In genomic region chr4:148885401-148885800, GRCm38 (mm10) we compare ENCODE assay signal across 11 mouse cellular contexts.
A peak's percentile ranks its signal among the peaks of the same experiment; 100 is the strongest.
DNase-seq lines count a peak whose midpoint lies in the region; ATAC-seq and TF ChIP-seq lines count a peak whose summit lies in the region.
"Had no signal": no experiment of that assay in that cellular context is flagged by ENCODE, and none has a peak within 500 bp of the region (broad histone marks: within the 10 kb centered on the region; RNA-seq: fewer than 3 reads in every experiment).

No protein-coding gene starts in this region.

- peaks cover 78% of the 10 kb centered on the region for H3K27me3 ChIP-seq in neural tube, embryonic 12.5 days (replicated peaks)
- peaks cover 64% of the 10 kb centered on the region for H3K27me3 ChIP-seq in neural tube, embryonic 15.5 days (replicated peaks)
- H3K27me3 ChIP-seq in midbrain, embryonic 10.5 days (ENCODE audit: low read depth, poor library complexity, severe bottlenecking), result peaks cover 95% of the 10 kb centered on the region
- no peaks in the 10 kb centered on the region for H3K27me3 ChIP-seq in stomach, postnatal 0 days (ENCODE audit: control insufficient read depth, insufficient read depth, low read length)

- peak overlapping the region; percentile 31 for H3K4me2 ChIP-seq in neural tube, embryonic 12.5 days (replicated peaks)
- H3K4me2 ChIP-seq in neural tube, embryonic 15.5 days, result no peak overlapping the region
- no peak overlapping the region for H3K4me2 ChIP-seq in stomach, postnatal 0 days (replicated peaks; ENCODE audit: low read depth)

- no peak for TF ChIP-seq EP300 in stomach, postnatal 0 days (optimal IDR thresholded peaks at IDR 0.05)

- peak overlapping the region; percentile 17; the same call in 1 of the 2 replicates for H3K27ac ChIP-seq in neural tube, embryonic 12.5 days
- no peak overlapping the region for H3K27ac ChIP-seq in neural tube, embryonic 15.5 days (replicated peaks)
- peak overlapping the region; percentile 85 for H3K27ac ChIP-seq in midbrain, embryonic 10.5 days (replicated peaks)
- H3K27ac ChIP-seq in stomach, postnatal 0 days (replicated peaks), result 0 out of 2 replicates have a peak overlapping the region, but pooled peaks have one; percentile 30
- H3K27ac ChIP-seq: liver, embryonic 14.5 days had no signal

- no peak for TF ChIP-seq CTCF in stomach, postnatal 0 days (IDR thresholded peaks at IDR 0.05; ENCODE audit: low read depth)

- peak; percentile 48 for DNase-seq in embryo, embryonic 10.5 days (ENCODE audit: low spot score)
- no peak for DNase-seq in embryo, embryonic 9.5 days (ENCODE audit: extremely low spot score)
- peak; percentile 73 for DNase-seq in midbrain, embryonic 10.5 days (ENCODE audit: low spot score)
- no peak for DNase-seq in stomach, postnatal 0 days (ENCODE audit: low spot score)
- no peak for DNase-seq in adrenal gland, postnatal 10 days
- no peak for DNase-seq in cerebellum, postnatal 36 days
- DNase-seq: heart, postnatal 36 days; kidney, postnatal 14 days had no signal

- ATAC-seq in neural tube, embryonic 12.5 days (ENCODE audit: low FRiP score, low read depth), result peak; percentile 65
- ATAC-seq in neural tube, embryonic 15.5 days (ENCODE audit: low FRiP score), result no peak
- ATAC-seq in stomach, postnatal 0 days (ENCODE audit: low FRiP score, low TSS enrichment), result no peak

- no peak overlapping the region for H3K4me3 ChIP-seq in neural tube, embryonic 12.5 days
- no peak overlapping the region for H3K4me3 ChIP-seq in neural tube, embryonic 15.5 days (replicated peaks)
- peak overlapping the region; percentile 14 for H3K4me3 ChIP-seq in midbrain, embryonic 10.5 days
- H3K4me3 ChIP-seq in stomach, postnatal 0 days (ENCODE audit: low read depth, low read length), result no peak overlapping the region

- no peaks in the 10 kb centered on the region for H3K9me3 ChIP-seq in neural tube, embryonic 12.5 days
- H3K9me3 ChIP-seq in neural tube, embryonic 15.5 days (replicated peaks), result no peaks in the 10 kb centered on the region
- no peaks in the 10 kb centered on the region for H3K9me3 ChIP-seq in midbrain, embryonic 10.5 days (replicated peaks)
- no peaks in the 10 kb centered on the region for H3K9me3 ChIP-seq in stomach, postnatal 0 days (ENCODE audit: control insufficient read depth, low read length)

- H3K36me3 ChIP-seq in neural tube, embryonic 12.5 days, result no peaks in the 10 kb centered on the region
- no peaks in the 10 kb centered on the region for H3K36me3 ChIP-seq in neural tube, embryonic 15.5 days
- no peaks in the 10 kb centered on the region for H3K36me3 ChIP-seq in midbrain, embryonic 10.5 days
- no peaks in the 10 kb centered on the region for H3K36me3 ChIP-seq in stomach, postnatal 0 days (ENCODE audit: control insufficient read depth, insufficient read depth, low read length)

- WGBS in neural tube, embryonic 12.5 days, result 20% methylated on average over 10 of the region's 10 CpGs
- WGBS in neural tube, embryonic 15.5 days, result 7% methylated on average over 10 of the region's 10 CpGs
- WGBS in midbrain, embryonic 10.5 days, result 31% methylated on average over 10 of the region's 10 CpGs
- WGBS in stomach, postnatal 0 days, result 22% methylated on average over 10 of the region's 10 CpGs

- peaks cover 66% of the 10 kb centered on the region for H3K4me1 ChIP-seq in neural tube, embryonic 12.5 days
- peaks cover 45% of the 10 kb centered on the region for H3K4me1 ChIP-seq in neural tube, embryonic 15.5 days
- H3K4me1 ChIP-seq in midbrain, embryonic 10.5 days, result peaks cover 100% of the 10 kb centered on the region
- peaks cover 4% of the 10 kb centered on the region; the same call in 1 of the 2 replicates for H3K4me1 ChIP-seq in stomach, postnatal 0 days (replicated peaks; ENCODE audit: control insufficient read depth, insufficient read depth)

- 0 out of 2 replicates have a peak overlapping the region, but pooled peaks have one; percentile 4 for H3K9ac ChIP-seq in neural tube, embryonic 12.5 days
- H3K9ac ChIP-seq in neural tube, embryonic 15.5 days (replicated peaks), result no peak overlapping the region
- H3K9ac ChIP-seq in stomach, postnatal 0 days (ENCODE audit: low read length), result no peak overlapping the region
- H3K9ac ChIP-seq: liver, embryonic 14.5 days had no signal

Comparison
In these comparisons a context has a peak if more than half of its experiments do, and no peak if none do; other contexts are left out.
1. DNase-seq: peak in embryo, embryonic 10.5 days (single experiment) and midbrain, embryonic 10.5 days (single experiment); none in embryo, embryonic 9.5 days (single experiment), stomach, postnatal 0 days (single experiment), adrenal gland, postnatal 10 days (single experiment) and cerebellum, postnatal 36 days (0 of 2).